Mouse (Mus musculus): Measurements from ENCODE around the gene Gsto2. TPM values are rescaled to one million over a fixed set of nuclear protein-coding genes. Genes with fewer than 3 reads are reported as not detected.

The Gsto2 gene
- total RNA-seq, 2 experiments from 2014 or later = 2.9 to 3.7 TPM

GRCm38 (mm10) chr19:47918455-47919101 is 53.2 kb downstream of the Gsto2 start:
- no peak for DNase-seq (ENCODE audit: low spot score in 2 of 2)

DNA sequence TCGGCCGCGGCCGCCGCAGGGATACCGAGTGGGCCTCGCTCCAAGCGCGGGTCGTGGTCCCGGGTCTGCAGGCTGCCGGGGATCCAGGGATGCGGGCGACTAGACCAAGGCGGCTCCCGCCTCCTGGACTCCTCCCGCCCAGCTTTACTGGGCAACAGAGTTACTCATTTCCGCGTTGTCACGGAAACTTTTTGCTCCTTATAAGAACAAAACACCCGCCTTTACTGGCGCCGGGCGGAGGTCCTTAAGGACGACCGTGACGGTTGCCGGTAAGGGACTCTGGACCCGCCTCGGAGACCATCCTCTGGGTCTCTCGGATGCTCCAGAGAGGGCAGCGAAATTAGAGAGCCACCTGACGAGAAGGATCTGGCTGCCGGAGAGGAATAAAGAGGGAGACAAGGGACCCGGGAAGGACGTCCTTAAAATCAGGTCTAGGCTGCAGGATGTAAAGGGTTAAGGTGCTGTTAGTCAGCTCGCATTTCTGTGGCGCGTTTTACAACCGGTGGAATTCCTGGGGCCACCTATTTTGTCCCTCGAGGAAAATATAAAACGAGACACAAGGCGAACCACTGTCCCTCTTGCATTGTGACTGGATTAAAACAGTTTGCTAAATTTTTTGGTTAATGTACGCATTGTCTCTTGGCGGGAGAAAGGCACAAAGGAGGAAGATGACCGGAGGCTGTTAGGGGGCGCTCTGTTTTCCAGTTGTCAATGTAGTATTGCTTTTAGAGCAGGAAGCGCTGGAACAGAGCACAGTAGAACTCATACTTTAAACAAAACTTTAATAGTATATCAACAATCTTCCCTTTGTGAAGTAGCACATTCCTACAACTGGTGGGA is 54.0 kb downstream of the Gsto2 start, which contains the start of the genes Cfap43 and Itprip:
TSS of gene Cfap43 (minus strand) at position 162 of the 840 bp plus-strand sequence.
TSS of gene Itprip (minus strand) at position 174 of the 840 bp plus-strand sequence.
- peak; percentile 42 to 60 for DNase-seq (ENCODE audit: low spot score in 2 of 2)

GRCm38 (mm10) chr19:47919966-47920375 is 54.6 kb downstream of the Gsto2 start:
- no peak for DNase-seq (ENCODE audit: low spot score in 2 of 2)

- no peak for DNase-seq (ENCODE audit: low spot score in 2 of 2)
Measured at GRCm38 (mm10) chr19:47925819-47926218, 60.5 kb downstream of the Gsto2 start.

DNA sequence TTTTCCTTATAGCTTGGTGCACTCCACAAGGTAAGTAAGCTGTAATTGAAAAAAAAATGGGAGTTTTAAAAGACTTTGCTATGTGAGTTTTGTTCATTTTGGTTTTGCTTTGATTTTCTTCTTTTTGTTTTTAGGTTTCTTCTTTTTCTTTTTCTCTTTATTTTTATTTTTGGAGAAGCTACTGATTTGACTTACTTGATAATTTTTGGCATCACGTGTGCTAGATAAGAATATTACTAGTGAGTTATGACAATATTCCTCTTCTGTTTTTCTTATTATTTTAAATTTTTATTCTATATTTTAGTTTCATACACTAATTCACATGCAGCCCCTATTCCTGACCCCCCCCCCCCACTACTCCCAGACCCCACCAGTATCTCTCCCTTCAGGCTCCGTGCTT is 61.7 kb downstream of the Gsto2 start:
- DNase-seq (ENCODE audit: low spot score in 2 of 2) = no peak

- no peak for DNase-seq (ENCODE audit: low spot score in 2 of 2)
Measured at GRCm38 (mm10) chr19:47929043-47929442, 63.7 kb downstream of the Gsto2 start.

DNA sequence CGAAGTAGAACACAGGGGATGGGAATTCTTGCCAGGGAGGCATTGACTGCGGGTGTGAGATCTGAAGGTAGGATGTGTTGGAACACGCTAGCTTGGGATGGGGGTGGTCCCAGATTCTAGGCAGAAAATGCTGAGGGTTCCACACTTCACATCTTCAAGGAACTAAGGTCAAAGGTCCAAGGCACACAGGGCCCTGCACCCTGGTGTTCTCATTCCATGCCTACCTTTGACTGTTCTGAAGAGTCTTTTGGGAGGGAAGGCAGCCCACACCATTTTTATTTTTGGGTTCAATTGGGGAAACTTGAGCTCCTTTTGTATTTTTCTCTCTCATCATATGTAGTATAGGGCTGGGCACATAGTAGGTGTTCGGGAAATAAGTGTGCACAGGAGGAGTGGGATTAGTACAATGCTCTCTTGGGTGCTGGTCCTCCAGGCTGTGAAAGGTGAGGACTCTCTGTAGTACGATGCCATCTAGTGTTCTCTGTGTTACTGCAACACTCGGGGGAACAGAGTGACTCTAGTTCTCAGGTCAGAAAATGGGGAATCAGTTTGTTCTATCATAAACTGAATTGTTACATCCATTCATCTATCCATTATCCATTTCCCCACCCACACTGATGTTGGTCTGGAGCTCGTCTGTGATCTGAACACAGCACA is 66.8 kb downstream of the Gsto2 start:
- DNase-seq (ENCODE audit: low spot score in 2 of 2) = peak in 1 of 2 experiments; percentile 39

DNA sequence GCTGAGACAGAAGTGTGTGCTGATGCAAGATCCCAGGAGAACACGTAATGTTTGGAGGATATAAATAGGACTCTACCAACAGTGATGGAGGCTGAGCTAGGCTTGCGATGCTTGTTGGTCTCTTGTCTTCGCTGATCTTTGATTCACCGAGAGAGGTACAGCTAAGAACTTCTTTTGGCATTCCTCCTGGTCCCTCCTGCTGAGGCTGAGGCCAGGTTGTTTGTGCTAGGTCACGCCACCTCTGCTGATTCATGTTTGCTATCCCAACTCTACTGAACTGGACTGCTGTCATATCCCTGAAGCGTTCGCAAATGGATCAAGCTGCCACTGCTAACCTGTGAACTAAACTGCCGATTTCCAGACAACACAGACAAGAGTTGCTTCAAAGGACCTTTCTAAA is 68.8 kb downstream of the Gsto2 start:
- no peak for DNase-seq (ENCODE audit: low spot score in 2 of 2)

DNA sequence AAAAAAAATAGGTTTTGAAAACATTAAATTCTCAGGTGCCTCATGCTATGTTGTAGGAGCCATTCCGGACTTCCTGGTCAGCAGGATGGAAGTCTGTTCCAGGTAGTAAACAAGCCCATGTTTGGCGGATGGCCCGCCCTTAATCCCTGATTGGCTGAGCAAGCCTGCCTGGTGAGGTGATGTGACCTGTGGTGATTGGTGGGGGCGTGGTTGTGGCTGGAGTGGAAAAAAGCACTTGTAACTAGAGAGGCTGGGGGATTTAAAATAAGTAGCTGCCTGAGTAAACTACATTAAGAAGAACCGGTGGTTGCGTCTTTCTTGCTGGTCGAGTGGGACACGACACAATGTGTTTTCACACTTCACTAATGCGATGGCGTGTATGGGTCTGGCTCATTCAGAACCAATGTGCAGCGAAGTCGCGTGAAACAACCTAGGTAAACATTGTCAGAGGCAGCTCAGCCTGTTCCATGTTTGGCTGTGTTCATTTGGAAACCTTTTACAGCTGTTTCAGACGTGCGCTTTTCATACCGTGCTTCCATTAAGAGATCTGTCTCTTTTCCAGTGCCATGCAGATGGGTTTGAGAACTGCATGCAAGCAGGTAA is 69.4 kb downstream of the Gsto2 start:
- DNase-seq (ENCODE audit: low spot score in 2 of 2) = no peak

- DNase-seq (ENCODE audit: low spot score in 2 of 2) = no peak
Measured at GRCm38 (mm10) chr19:47935530-47935929, 70.2 kb downstream of the Gsto2 start.

Small RNA genes within 50 kb of the gene (microRNA-seq; reads per million reads assigned to microRNA genes)
- 0 to 0.20 reads per million in 2 experiments for gene Gm22240

Other genes starting within 250 kb of the Gsto2 start
- under 1 TPM in 1 of 2 experiments, not detected in 1; 0.05 TPM for gene Col17a1, start 173.4 kb upstream of the Gsto2 start, total RNA-seq (2021)
- gene Sfr1, start 133.9 kb upstream of the Gsto2 start, total RNA-seq (2021) = 100 to 1,000 TPM; 106 to 110 TPM
- 10 to 100 TPM; 46.2 to 47.4 TPM for gene Gsto1, start 10.6 kb upstream of the Gsto2 start, total RNA-seq (2021)
- under 1 TPM; 0.79 to 0.99 TPM for gene Cfap43, start 53.8 kb downstream of the Gsto2 start, total RNA-seq (2021)
- 1 to 10 TPM in 1 of 2 experiments, under 1 TPM in 1; 0.86 to 1.2 TPM for gene Itprip, start 53.8 kb downstream of the Gsto2 start, total RNA-seq (2021)
- gene Cfap58, start 72.1 kb downstream of the Gsto2 start, total RNA-seq (2021) = under 1 TPM; 0.28 to 0.30 TPM

Data from layer of hippocampus, adult 18-20 months (tissue).